Mouse (Mus musculus): ENCODE measurements around the gene Ncln. TPM values are rescaled to one million over a fixed set of nuclear protein-coding genes. Genes with fewer than 3 reads are reported as not detected.

The Ncln gene
- polyA plus RNA-seq, 1 experiment from 2014 or later, result 94.0 TPM

GRCm38 (mm10) chr10:81484441-81485059, 11.6 kb downstream of the Ncln start:
- no peak overlapping the region for H3K9ac ChIP-seq
- no peak overlapping the region for H3K4me2 ChIP-seq
- no peak for ATAC-seq (ENCODE audit: insufficient number of reproducible peaks, low FRiP score, low TSS enrichment, low read depth)
- peaks cover 29% of the 10 kb centered on the region for H3K27me3 ChIP-seq
- H3K36me3 ChIP-seq, result peaks cover 33% of the 10 kb centered on the region
- no peaks in the 10 kb centered on the region for H3K9me3 ChIP-seq
- H3K4me1 ChIP-seq, result peaks cover 9% of the 10 kb centered on the region
- WGBS, result 55% methylated on average over 6 of the region's 6 CpGs
- no peak overlapping the region for H3K27ac ChIP-seq
- H3K4me3 ChIP-seq, result no peak overlapping the region

GRCm38 (mm10) chr10:81483983-81484382, 12.2 kb downstream of the Ncln start:
- Histone ChIP-seq H3K27ac (no peak overlapping the region), H3K4me3 (no peak overlapping the region), H3K4me1 (peaks cover 9% of the 10 kb centered on the region), H3K4me2 (no peak overlapping the region), H3K36me3 (peaks cover 27% of the 10 kb centered on the region), H3K27me3 (peaks cover 29% of the 10 kb centered on the region), H3K9me3 (no peaks in the 10 kb centered on the region), H3K9ac (no peak overlapping the region)
- no peak for ATAC-seq (ENCODE audit: insufficient number of reproducible peaks, low FRiP score, low TSS enrichment, low read depth)
- WGBS, result 22% methylated on average over 9 of the region's 9 CpGs

- H3K4me2 ChIP-seq, result peak within 1 kb of the TSS; percentile 87
- no peaks in the 10 kb centered on the region for H3K9me3 ChIP-seq
- H3K9ac ChIP-seq, result peak within 1 kb of the TSS; percentile 58
- H3K27ac ChIP-seq, result no peak within 1 kb of the TSS
- WGBS, result under 1% methylated on average over 36 of the region's 36 CpGs
- H3K27me3 ChIP-seq, result peaks cover 43% of the 10 kb centered on the region
- H3K4me1 ChIP-seq, result peaks cover 9% of the 10 kb centered on the region
- peak within 1 kb of the TSS; percentile 52 for H3K4me3 ChIP-seq
- peaks cover 13% of the 10 kb centered on the region for H3K36me3 ChIP-seq
- no peak for ATAC-seq (ENCODE audit: insufficient number of reproducible peaks, low FRiP score, low TSS enrichment, low read depth)
Measured at GRCm38 (mm10) chr10:81482533-81482889, 13.7 kb downstream of the Ncln start, which contains the start of gene Celf5. Celf5 (minus strand) TSS chr10:81482709.

GRCm38 (mm10) chr10:81481605-81482532, 14.3 kb downstream of the Ncln start:
- Histone ChIP-seq H3K9me3 (no peaks in the 10 kb centered on the region), H3K4me1 (peaks cover 12% of the 10 kb centered on the region), H3K4me2 (peak overlapping the region; percentile 87), H3K4me3 (peak overlapping the region; percentile 52), H3K27me3 (peaks cover 49% of the 10 kb centered on the region), H3K9ac (peak overlapping the region; percentile 58), H3K27ac (no peak overlapping the region), H3K36me3 (peaks cover 6% of the 10 kb centered on the region)
- 4% methylated on average over 35 of the region's 35 CpGs for WGBS
- ATAC-seq (ENCODE audit: insufficient number of reproducible peaks, low FRiP score, low TSS enrichment, low read depth), result no peak

- no peak overlapping the region for H3K27ac ChIP-seq
- peaks cover 89% of the 10 kb centered on the region for H3K27me3 ChIP-seq
- ATAC-seq (ENCODE audit: insufficient number of reproducible peaks, low FRiP score, low TSS enrichment, low read depth), result no peak
- H3K9me3 ChIP-seq, result no peaks in the 10 kb centered on the region
- WGBS, result 75% methylated on average over 10 of the region's 10 CpGs
- no peaks in the 10 kb centered on the region for H3K36me3 ChIP-seq
- peaks cover 11% of the 10 kb centered on the region for H3K4me1 ChIP-seq
- no peak overlapping the region for H3K4me3 ChIP-seq
- no peak overlapping the region for H3K4me2 ChIP-seq
- H3K9ac ChIP-seq, result no peak overlapping the region
Measured at GRCm38 (mm10) chr10:81474461-81474860, 21.7 kb downstream of the Ncln start.

GRCm38 (mm10) chr10:81473003-81473451, 23.2 kb downstream of the Ncln start:
- Histone ChIP-seq H3K9ac (no peak overlapping the region), H3K27me3 (peaks cover 94% of the 10 kb centered on the region), H3K9me3 (no peaks in the 10 kb centered on the region), H3K4me1 (peaks cover 11% of the 10 kb centered on the region), H3K27ac (no peak overlapping the region), H3K36me3 (no peaks in the 10 kb centered on the region), H3K4me3 (no peak overlapping the region), H3K4me2 (no peak overlapping the region)
- ATAC-seq (ENCODE audit: insufficient number of reproducible peaks, low FRiP score, low TSS enrichment, low read depth), result no peak
- WGBS, result 1% methylated on average over 21 of the region's 22 CpGs

- no peak overlapping the region for H3K27ac ChIP-seq
- ATAC-seq (ENCODE audit: insufficient number of reproducible peaks, low FRiP score, low TSS enrichment, low read depth), result no peak
- H3K4me3 ChIP-seq, result no peak overlapping the region
- peaks cover 94% of the 10 kb centered on the region for H3K27me3 ChIP-seq
- no peaks in the 10 kb centered on the region for H3K9me3 ChIP-seq
- 6% methylated on average over 16 of the region's 18 CpGs for WGBS
- no peaks in the 10 kb centered on the region for H3K36me3 ChIP-seq
- H3K4me1 ChIP-seq, result peaks cover 11% of the 10 kb centered on the region
- no peak overlapping the region for H3K4me2 ChIP-seq
- no peak overlapping the region for H3K9ac ChIP-seq
Measured at GRCm38 (mm10) chr10:81472403-81473002, 23.7 kb downstream of the Ncln start.

GRCm38 (mm10) chr10:81470454-81470853, 25.7 kb downstream of the Ncln start:
- H3K4me2 ChIP-seq, result no peak overlapping the region
- H3K27me3 ChIP-seq, result peaks cover 96% of the 10 kb centered on the region
- no peaks in the 10 kb centered on the region for H3K9me3 ChIP-seq
- no peak for ATAC-seq (ENCODE audit: insufficient number of reproducible peaks, low FRiP score, low TSS enrichment, low read depth)
- H3K36me3 ChIP-seq, result no peaks in the 10 kb centered on the region
- H3K4me1 ChIP-seq, result peaks cover 8% of the 10 kb centered on the region
- no peak overlapping the region for H3K27ac ChIP-seq
- no peak overlapping the region for H3K4me3 ChIP-seq
- H3K9ac ChIP-seq, result no peak overlapping the region
- WGBS, result 46% methylated on average over 18 of the region's 18 CpGs

GRCm38 (mm10) chr10:81469253-81469652, 26.9 kb downstream of the Ncln start:
- WGBS, result 75% methylated on average over 5 of the region's 5 CpGs
- no peak overlapping the region for H3K4me2 ChIP-seq
- no peak overlapping the region for H3K4me3 ChIP-seq
- ATAC-seq (ENCODE audit: insufficient number of reproducible peaks, low FRiP score, low TSS enrichment, low read depth), result no peak
- H3K27me3 ChIP-seq, result peaks cover 97% of the 10 kb centered on the region
- no peaks in the 10 kb centered on the region for H3K36me3 ChIP-seq
- H3K4me1 ChIP-seq, result peaks cover 20% of the 10 kb centered on the region
- H3K9me3 ChIP-seq, result no peaks in the 10 kb centered on the region
- H3K27ac ChIP-seq, result no peak overlapping the region
- no peak overlapping the region for H3K9ac ChIP-seq

GRCm38 (mm10) chr10:81467670-81468235, 28.4 kb downstream of the Ncln start:
- WGBS, result 87% methylated on average over 16 of the region's 16 CpGs
- no peaks in the 10 kb centered on the region for H3K9me3 ChIP-seq
- H3K4me3 ChIP-seq, result no peak overlapping the region
- H3K27ac ChIP-seq, result no peak overlapping the region
- H3K4me1 ChIP-seq, result peaks cover 18% of the 10 kb centered on the region
- no peak overlapping the region for H3K9ac ChIP-seq
- H3K4me2 ChIP-seq, result no peak overlapping the region
- H3K27me3 ChIP-seq, result peaks cover 97% of the 10 kb centered on the region
- no peaks in the 10 kb centered on the region for H3K36me3 ChIP-seq
- ATAC-seq (ENCODE audit: insufficient number of reproducible peaks, low FRiP score, low TSS enrichment, low read depth), result no peak

GRCm38 (mm10) chr10:81466881-81467280, 29.3 kb downstream of the Ncln start:
- H3K9ac ChIP-seq, result no peak overlapping the region
- H3K27ac ChIP-seq, result no peak overlapping the region
- 54% methylated on average over 14 of the region's 14 CpGs for WGBS
- H3K4me2 ChIP-seq, result no peak overlapping the region
- peaks cover 98% of the 10 kb centered on the region for H3K27me3 ChIP-seq
- ATAC-seq (ENCODE audit: insufficient number of reproducible peaks, low FRiP score, low TSS enrichment, low read depth), result no peak
- H3K4me3 ChIP-seq, result no peak overlapping the region
- no peaks in the 10 kb centered on the region for H3K36me3 ChIP-seq
- no peaks in the 10 kb centered on the region for H3K9me3 ChIP-seq
- peaks cover 20% of the 10 kb centered on the region for H3K4me1 ChIP-seq
